Mouse (Mus musculus): ENCODE results near the gene Cpt1a. TPM values are rescaled to one million over a fixed set of nuclear protein-coding genes. Genes with fewer than 3 reads are reported as not detected.

Gene Cpt1a
- polyA plus RNA-seq, 1 experiment from 2014 or later = 9.5 TPM

DNA sequence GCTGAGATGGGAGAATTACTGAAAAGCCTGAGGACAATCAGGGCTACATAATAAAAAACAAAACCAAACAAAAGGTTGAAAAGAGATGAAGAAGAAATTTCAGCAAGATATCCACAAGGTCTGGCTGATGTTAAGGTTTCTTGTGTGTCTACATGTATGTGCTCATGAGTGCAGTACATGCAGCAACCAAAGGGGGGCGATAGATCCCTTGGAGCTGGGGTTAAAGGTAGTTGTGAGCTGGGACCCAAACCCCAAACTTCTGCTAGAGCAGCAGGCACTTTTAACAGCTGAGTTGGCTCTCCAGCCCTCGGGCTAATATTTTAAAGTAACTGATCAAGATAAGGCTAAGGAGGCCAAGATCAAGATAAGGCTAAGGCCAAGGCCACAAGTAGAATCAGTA lies 51.9 kb downstream of the Cpt1a start:
- no peak overlapping the region for H3K27ac ChIP-seq (ENCODE audit: low read length)
- H3K4me3 ChIP-seq (ENCODE audit: low read depth, low read length) = no peak overlapping the region
- peaks cover 2% of the 10 kb centered on the region; the same call in 1 of the 2 replicates for H3K36me3 ChIP-seq (ENCODE audit: control insufficient read depth, insufficient read depth)
- no peak overlapping the region for H3K4me2 ChIP-seq (ENCODE audit: low read depth, low read length)
- no peaks in the 10 kb centered on the region; the same call in 1 of the 2 replicates for H3K4me1 ChIP-seq (ENCODE audit: control insufficient read depth, low read depth, low read length)
- WGBS (ENCODE audit: insufficient replicate concordance) = 55% methylated on average over 2 of the region's 2 CpGs
- no peaks in the 10 kb centered on the region for H3K27me3 ChIP-seq (ENCODE audit: control insufficient read depth, insufficient read depth, low read depth, low read length)
- no peaks in the 10 kb centered on the region for H3K9me3 ChIP-seq (replicated peaks; ENCODE audit: control insufficient read depth, low read length)
- no peak for ATAC-seq (ENCODE audit: low read depth)
- no peak overlapping the region for H3K9ac ChIP-seq (ENCODE audit: low read depth, low read length)

DNA sequence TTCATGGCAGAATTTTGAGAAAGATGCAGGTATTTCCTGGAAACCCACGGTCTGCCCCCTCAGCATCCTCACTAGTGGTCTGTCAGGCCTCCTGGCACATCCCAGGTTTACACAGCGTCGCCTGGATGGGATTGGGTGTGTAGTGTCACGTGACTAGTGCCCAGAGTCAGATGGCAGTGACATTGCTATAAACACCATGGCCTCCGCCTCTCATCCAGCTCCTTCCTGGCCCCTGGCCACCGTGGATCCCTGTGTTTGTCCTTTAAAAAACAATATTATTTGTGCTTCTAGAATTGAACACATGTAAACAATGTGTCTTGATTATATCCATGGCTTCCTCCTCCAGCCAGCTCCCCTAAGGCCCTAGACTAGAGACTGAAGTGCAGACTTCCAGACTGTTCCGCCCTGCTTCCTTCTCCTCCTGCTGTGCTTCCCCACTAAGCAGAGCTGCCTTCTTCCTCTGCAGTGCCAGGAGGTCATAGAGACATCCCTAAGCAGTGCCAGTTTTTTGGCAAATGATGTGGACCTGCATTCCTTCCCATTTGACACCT lies 53.9 kb downstream of the Cpt1a start:
- no peak overlapping the region for H3K9ac ChIP-seq (ENCODE audit: low read depth, low read length)
- 66% methylated on average over 7 of the region's 7 CpGs for WGBS (ENCODE audit: insufficient replicate concordance)
- H3K36me3 ChIP-seq (ENCODE audit: control insufficient read depth, insufficient read depth) = peaks cover 2% of the 10 kb centered on the region
- no peak overlapping the region for H3K4me3 ChIP-seq (ENCODE audit: low read depth, low read length)
- H3K27ac ChIP-seq (ENCODE audit: low read length) = no peak overlapping the region
- H3K27me3 ChIP-seq (ENCODE audit: control insufficient read depth, insufficient read depth, low read depth, low read length) = no peaks in the 10 kb centered on the region
- no peak for ATAC-seq (ENCODE audit: low read depth)
- H3K4me2 ChIP-seq (ENCODE audit: low read depth, low read length) = no peak overlapping the region
- H3K4me1 ChIP-seq (ENCODE audit: control insufficient read depth, low read depth, low read length) = no peaks in the 10 kb centered on the region; the same call in 1 of the 2 replicates
- H3K9me3 ChIP-seq (replicated peaks; ENCODE audit: control insufficient read depth, low read length) = no peaks in the 10 kb centered on the region

DNA sequence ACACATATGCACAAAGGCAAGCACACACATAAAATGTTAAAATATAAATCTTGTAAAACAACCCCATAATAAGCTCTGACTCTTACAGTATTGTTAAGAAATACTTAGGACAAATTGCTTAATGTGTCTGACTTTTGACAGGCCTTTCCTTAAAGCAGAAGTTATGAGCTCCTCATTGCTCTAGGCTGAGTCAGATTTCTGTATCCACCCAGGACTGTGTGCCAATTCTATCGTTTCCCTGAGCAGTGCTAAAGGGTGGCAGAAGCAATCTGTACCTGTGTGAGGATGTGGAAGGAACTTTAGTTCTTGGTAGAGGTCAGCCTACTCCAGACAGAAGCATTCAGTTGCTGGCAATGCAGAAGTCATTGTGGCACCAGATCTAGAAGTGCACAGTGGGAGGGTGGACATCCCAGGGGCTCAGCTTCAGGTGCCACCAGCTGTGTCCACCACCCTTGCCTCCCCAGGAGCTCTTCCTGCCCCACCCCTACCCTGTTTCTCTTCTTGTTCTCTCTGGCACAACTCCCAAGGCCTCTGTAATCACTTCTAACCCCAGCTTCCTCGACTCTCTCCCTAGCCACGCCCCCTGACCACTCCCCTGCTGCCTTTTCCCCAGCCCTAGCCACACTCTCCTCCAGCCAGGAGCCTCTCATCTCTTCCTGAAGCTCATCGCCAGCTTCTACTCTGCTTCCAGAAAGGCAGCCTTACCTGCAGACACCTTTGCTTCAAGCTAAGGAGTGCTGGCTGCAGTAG lies 55.0 kb downstream of the Cpt1a start:
- Histone ChIP-seq H3K9ac (ENCODE audit: low read depth, low read length) (no peak overlapping the region), H3K27ac (ENCODE audit: low read length) (peak overlapping the region; percentile 73), H3K4me2 (ENCODE audit: low read depth, low read length) (no peak overlapping the region), H3K27me3 (ENCODE audit: control insufficient read depth, insufficient read depth, low read depth, low read length) (no peaks in the 10 kb centered on the region), H3K4me3 (ENCODE audit: low read depth, low read length) (no peak overlapping the region), H3K9me3 (replicated peaks; ENCODE audit: control insufficient read depth, low read length) (no peaks in the 10 kb centered on the region), H3K36me3 (ENCODE audit: control insufficient read depth, insufficient read depth) (peaks cover 2% of the 10 kb centered on the region), H3K4me1 (ENCODE audit: control insufficient read depth, low read depth, low read length) (no peaks in the 10 kb centered on the region; the same call in 1 of the 2 replicates)
- 18% methylated on average over 4 of the region's 4 CpGs for WGBS (ENCODE audit: insufficient replicate concordance)
- peak; percentile 42 for ATAC-seq (ENCODE audit: low read depth)

GRCm38 (mm10) chr19:3378614-3379013 lies 56.5 kb downstream of the Cpt1a start:
- Histone ChIP-seq H3K4me2 (ENCODE audit: low read depth, low read length) (no peak overlapping the region), H3K27ac (ENCODE audit: low read length) (peak overlapping the region; percentile 23; the same call in 1 of the 2 replicates), H3K9me3 (replicated peaks; ENCODE audit: control insufficient read depth, low read length) (no peaks in the 10 kb centered on the region), H3K9ac (ENCODE audit: low read depth, low read length) (no peak overlapping the region), H3K27me3 (ENCODE audit: control insufficient read depth, insufficient read depth, low read depth, low read length) (no peaks in the 10 kb centered on the region), H3K36me3 (ENCODE audit: control insufficient read depth, insufficient read depth) (peaks cover 2% of the 10 kb centered on the region), H3K4me1 (ENCODE audit: control insufficient read depth, low read depth, low read length) (no peaks in the 10 kb centered on the region; the same call in 1 of the 2 replicates), H3K4me3 (ENCODE audit: low read depth, low read length) (no peak overlapping the region)
- ATAC-seq (ENCODE audit: low read depth) = peak; percentile 32; the same call in 1 of the 2 replicates
- WGBS (ENCODE audit: insufficient replicate concordance) = 76% methylated on average over 3 of the region's 3 CpGs

- Histone ChIP-seq H3K27me3 (ENCODE audit: control insufficient read depth, insufficient read depth, low read depth, low read length) (no peaks in the 10 kb centered on the region), H3K4me1 (ENCODE audit: control insufficient read depth, low read depth, low read length) (peaks cover 12% of the 10 kb centered on the region), H3K9ac (ENCODE audit: low read depth, low read length) (no peak overlapping the region), H3K27ac (ENCODE audit: low read length) (no peak overlapping the region), H3K9me3 (replicated peaks; ENCODE audit: control insufficient read depth, low read length) (no peaks in the 10 kb centered on the region; the same call in 1 of the 2 replicates), H3K4me2 (ENCODE audit: low read depth, low read length) (no peak overlapping the region), H3K36me3 (ENCODE audit: control insufficient read depth, insufficient read depth) (no peaks in the 10 kb centered on the region), H3K4me3 (ENCODE audit: low read depth, low read length) (no peak overlapping the region)
- no peak for ATAC-seq (ENCODE audit: low read depth)
- 42% methylated on average over 6 of the region's 6 CpGs for WGBS (ENCODE audit: insufficient replicate concordance)
Observed at GRCm38 (mm10) chr19:3388061-3388460, 65.9 kb downstream of the Cpt1a start.

GRCm38 (mm10) chr19:3388629-3389057 lies 66.5 kb downstream of the Cpt1a start, which contains the start of gene Tesmin:
TSS of gene Tesmin (plus strand) at chr19:3388857.
- no peaks in the 10 kb centered on the region for H3K36me3 ChIP-seq (ENCODE audit: control insufficient read depth, insufficient read depth)
- H3K4me3 ChIP-seq (ENCODE audit: low read depth, low read length) = peak within 1 kb of the TSS; percentile 60
- peak; percentile 79 for ATAC-seq (ENCODE audit: low read depth)
- H3K27me3 ChIP-seq (ENCODE audit: control insufficient read depth, insufficient read depth, low read depth, low read length) = no peaks in the 10 kb centered on the region
- no peaks in the 10 kb centered on the region; the same call in 1 of the 2 replicates for H3K9me3 ChIP-seq (replicated peaks; ENCODE audit: control insufficient read depth, low read length)
- 1% methylated on average over 33 of the region's 33 CpGs for WGBS (ENCODE audit: insufficient replicate concordance)
- H3K9ac ChIP-seq (ENCODE audit: low read depth, low read length) = peak within 1 kb of the TSS; percentile 58
- peaks cover 12% of the 10 kb centered on the region for H3K4me1 ChIP-seq (ENCODE audit: control insufficient read depth, low read depth, low read length)
- H3K4me2 ChIP-seq (ENCODE audit: low read depth, low read length) = peak within 1 kb of the TSS; percentile 87
- H3K27ac ChIP-seq (ENCODE audit: low read length) = peak within 1 kb of the TSS; percentile 29; the same call in 1 of the 2 replicates

- H3K9me3 ChIP-seq (replicated peaks; ENCODE audit: control insufficient read depth, low read length) = no peaks in the 10 kb centered on the region; the same call in 1 of the 2 replicates
- peak; percentile 87 for ATAC-seq (ENCODE audit: low read depth)
- H3K4me2 ChIP-seq (ENCODE audit: low read depth, low read length) = peak overlapping the region; percentile 87
- H3K36me3 ChIP-seq (ENCODE audit: control insufficient read depth, insufficient read depth) = no peaks in the 10 kb centered on the region
- peak overlapping the region; percentile 60 for H3K4me3 ChIP-seq (ENCODE audit: low read depth, low read length)
- peak overlapping the region; percentile 58 for H3K9ac ChIP-seq (ENCODE audit: low read depth, low read length)
- H3K27me3 ChIP-seq (ENCODE audit: control insufficient read depth, insufficient read depth, low read depth, low read length) = no peaks in the 10 kb centered on the region
- H3K27ac ChIP-seq (ENCODE audit: low read length) = peak overlapping the region; percentile 29; the same call in 1 of the 2 replicates
- H3K4me1 ChIP-seq (ENCODE audit: control insufficient read depth, low read depth, low read length) = peaks cover 12% of the 10 kb centered on the region
- under 1% methylated on average over 43 of the region's 43 CpGs for WGBS (ENCODE audit: insufficient replicate concordance)
Observed at GRCm38 (mm10) chr19:3389089-3389488, 67.0 kb downstream of the Cpt1a start.

- H3K27me3 ChIP-seq (ENCODE audit: control insufficient read depth, insufficient read depth, low read depth, low read length) = no peaks in the 10 kb centered on the region
- no peak overlapping the region for H3K9ac ChIP-seq (ENCODE audit: low read depth, low read length)
- H3K27ac ChIP-seq (ENCODE audit: low read length) = no peak overlapping the region
- 20% methylated on average over 1 of the region's 1 CpGs for WGBS (ENCODE audit: insufficient replicate concordance)
- H3K4me3 ChIP-seq (ENCODE audit: low read depth, low read length) = no peak overlapping the region
- H3K4me2 ChIP-seq (ENCODE audit: low read depth, low read length) = no peak overlapping the region
- H3K4me1 ChIP-seq (ENCODE audit: control insufficient read depth, low read depth, low read length) = peaks cover 12% of the 10 kb centered on the region
- no peaks in the 10 kb centered on the region; the same call in 1 of the 2 replicates for H3K9me3 ChIP-seq (replicated peaks; ENCODE audit: control insufficient read depth, low read length)
- peak; percentile 25 for ATAC-seq (ENCODE audit: low read depth)
- no peaks in the 10 kb centered on the region for H3K36me3 ChIP-seq (ENCODE audit: control insufficient read depth, insufficient read depth)
Observed at GRCm38 (mm10) chr19:3392384-3392783, 70.2 kb downstream of the Cpt1a start.

- Histone ChIP-seq H3K27me3 (ENCODE audit: control insufficient read depth, insufficient read depth, low read depth, low read length) (no peaks in the 10 kb centered on the region), H3K9me3 (replicated peaks; ENCODE audit: control insufficient read depth, low read length) (no peaks in the 10 kb centered on the region; the same call in 1 of the 2 replicates), H3K4me3 (ENCODE audit: low read depth, low read length) (no peak overlapping the region), H3K36me3 (ENCODE audit: control insufficient read depth, insufficient read depth) (no peaks in the 10 kb centered on the region), H3K27ac (ENCODE audit: low read length) (no peak overlapping the region), H3K4me2 (ENCODE audit: low read depth, low read length) (no peak overlapping the region), H3K9ac (ENCODE audit: low read depth, low read length) (no peak overlapping the region), H3K4me1 (ENCODE audit: control insufficient read depth, low read depth, low read length) (peaks cover 2% of the 10 kb centered on the region)
- no peak for ATAC-seq (ENCODE audit: low read depth)
- 75% methylated on average over 3 of the region's 3 CpGs for WGBS (ENCODE audit: insufficient replicate concordance)
Observed at GRCm38 (mm10) chr19:3394216-3394615, 72.1 kb downstream of the Cpt1a start.

Measured in liver, embryonic 16.5 days (tissue).